Mouse (Mus musculus) limb, embryonic 11.5 days (tissue): ENCODE data around the gene Itgae. TPM values are rescaled to one million over a fixed set of nuclear protein-coding genes. Genes with fewer than 3 reads are reported as not detected.

Source experiments
- ATAC-seq: fragments of 200-750 bp; cut with Nextera tagmentation; 2 replicates; pipeline ENCODE4 v1.8.0; 2017; ENCODE audit warnings: low read depth; ENCODE audit not compliant: insufficient number of reproducible peaks, low FRiP score, low TSS enrichment
- DNase-seq: peaks from one replicate; pipeline ENCODE4 v3.0.0-alpha.2; 2015; ENCODE audit warnings: low spot score
- H3K27ac ChIP-seq: fragments of 300-500 bp; sonication (generic); replicated peaks from 2 replicates; pipeline ENCODE4 v1.5.1; 2014; ENCODE audit warnings: low read depth, mild to moderate bottlenecking, low read length
- H3K27me3 ChIP-seq: fragments of 300-500 bp; sonication (generic); 2 replicates; pipeline ENCODE4 v1.6.1; 2014; ENCODE audit warnings: mild to moderate bottlenecking, low read length, mixed read lengths; ENCODE audit not compliant: control insufficient read depth, insufficient read depth
- H3K36me3 ChIP-seq: fragments of 300-500 bp; sonication (generic); 2 replicates; pipeline ENCODE4 v1.6.1; 2014; ENCODE audit warnings: mild to moderate bottlenecking, low read length, moderate library complexity, mixed read lengths; ENCODE audit not compliant: control insufficient read depth, insufficient read depth
- H3K4me1 ChIP-seq: fragments of 300-500 bp; sonication (generic); 2 replicates; pipeline ENCODE4 v1.6.1; 2014; ENCODE audit warnings: low read length, mixed read lengths; ENCODE audit not compliant: control insufficient read depth, insufficient read depth
- H3K4me2 ChIP-seq: fragments of 300-500 bp; sonication (generic); 2 replicates; pipeline ENCODE4 v1.6.1; 2014; ENCODE audit warnings: low read depth, mild to moderate bottlenecking, moderate library complexity; ENCODE audit not compliant: severe bottlenecking
- H3K4me3 ChIP-seq: fragments of 300-500 bp; sonication (generic); 2 replicates; pipeline ENCODE4 v1.5.1; 2014; ENCODE audit warnings: low read depth, low read length
- H3K9ac ChIP-seq: fragments of 300-500 bp; sonication (generic); 2 replicates; pipeline ENCODE4 v1.6.1; 2014; ENCODE audit warnings: mild to moderate bottlenecking, low read length
- H3K9me3 ChIP-seq: fragments of 300-500 bp; sonication (generic); 2 replicates; pipeline ENCODE4 v1.6.1; 2016; ENCODE audit warnings: low read length; ENCODE audit not compliant: control insufficient read depth
- WGBS: fragments of 180-500 bp; shearing (Covaris S2); extraction: QIAGEN DNeasy Blood & Tissue Kit; methylation state at CpG from one replicate; pipeline ENCODE4 v1.1.7; 2014; 5-methylcytosine and 5-hydroxymethylcytosine counted together
- polyA plus RNA-seq: library from polyadenylated mRNA; unstranded; fragments of >200 nt; fragmentation: Nextera tagmentation; extraction: Ambion mirVana; gene quantifications from 2 replicates; pipeline ENCODE4 v1.2.1, GENCODE M21; 2014

The Itgae gene
- polyA plus RNA-seq, 1 experiment from 2014 or later, result 0.51 TPM

DNA sequence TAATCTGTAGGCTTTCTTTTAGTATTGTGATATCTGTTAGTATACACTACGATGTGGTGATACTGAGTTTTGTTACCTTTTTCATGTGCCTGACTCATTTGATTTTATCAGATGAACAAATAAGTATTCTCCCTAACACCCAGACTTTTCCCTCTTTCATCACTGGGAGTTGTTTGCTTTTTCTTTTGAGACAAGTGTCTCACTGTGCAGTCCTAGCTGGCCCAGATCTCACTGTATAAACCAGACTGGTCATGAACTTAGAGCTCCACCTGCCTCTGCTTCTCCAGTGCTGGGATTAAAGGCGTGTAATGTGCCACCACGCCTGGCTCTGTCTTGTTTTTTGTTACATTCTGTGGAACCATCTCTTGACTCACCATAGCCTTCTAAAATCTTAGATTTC is 30.8 kb upstream of the Itgae start:
- no peak overlapping the region for H3K27ac ChIP-seq
- DNase-seq, result no peak
- H3K9ac ChIP-seq, result no peak overlapping the region
- no peak for ATAC-seq
- H3K4me1 ChIP-seq, result no peaks in the 10 kb centered on the region
- peaks cover 3% of the 10 kb centered on the region; the same call in 1 of the 2 replicates for H3K36me3 ChIP-seq
- no peak overlapping the region for H3K4me2 ChIP-seq
- no peaks in the 10 kb centered on the region for H3K27me3 ChIP-seq
- WGBS, result 93% methylated on average over 3 of the region's 3 CpGs
- no peaks in the 10 kb centered on the region for H3K9me3 ChIP-seq
- no peak overlapping the region for H3K4me3 ChIP-seq

DNA sequence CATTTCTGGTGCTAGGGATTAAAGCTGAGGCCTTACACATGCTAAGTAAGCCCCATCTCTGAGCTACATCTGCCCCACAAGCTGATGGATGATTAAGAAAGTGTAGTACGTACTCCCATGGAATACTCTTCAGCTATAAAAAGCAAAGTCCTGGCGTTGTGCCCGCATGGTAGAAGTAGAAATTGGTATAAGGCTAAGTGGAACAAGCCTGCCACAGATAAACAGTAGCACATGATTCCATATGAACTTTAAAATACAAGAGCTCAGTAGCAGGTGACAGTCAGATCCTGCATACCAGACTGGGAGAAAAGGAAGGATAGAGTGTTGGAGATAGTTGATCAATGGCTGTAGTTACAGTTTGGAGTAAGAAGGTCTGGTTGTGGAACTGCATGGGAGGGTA is 29.0 kb upstream of the Itgae start:
- Histone ChIP-seq H3K36me3 (peaks cover 5% of the 10 kb centered on the region; the same call in 1 of the 2 replicates), H3K4me2 (no peak overlapping the region), H3K4me1 (no peaks in the 10 kb centered on the region), H3K9me3 (no peaks in the 10 kb centered on the region), H3K4me3 (no peak overlapping the region), H3K27me3 (no peaks in the 10 kb centered on the region), H3K27ac (no peak overlapping the region), H3K9ac (no peak overlapping the region)
- DNase-seq, result no peak
- 94% methylated on average over 3 of the region's 3 CpGs for WGBS
- no peak for ATAC-seq

DNA sequence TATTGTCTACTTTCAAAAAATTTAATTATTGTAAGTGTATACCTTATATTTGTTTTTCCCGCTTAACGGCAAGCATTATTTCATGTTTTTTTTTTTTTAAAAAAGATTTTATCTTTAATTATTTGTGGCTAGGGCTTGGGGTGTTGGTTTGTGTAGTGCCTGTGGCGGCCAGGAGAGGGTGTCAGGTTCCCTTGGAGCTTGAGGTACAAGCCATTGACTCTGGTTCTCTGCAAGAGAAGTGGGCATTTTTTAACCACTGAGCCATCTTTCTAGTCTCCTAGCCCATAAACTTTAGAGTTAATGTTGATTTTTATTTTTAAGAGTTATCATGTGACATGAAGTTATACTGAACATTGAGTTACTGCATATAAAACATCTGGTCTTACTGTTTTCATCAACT is 18.5 kb upstream of the Itgae start:
- Histone ChIP-seq H3K27me3 (no peaks in the 10 kb centered on the region), H3K27ac (no peak overlapping the region), H3K4me1 (no peaks in the 10 kb centered on the region), H3K4me2 (no peak overlapping the region), H3K9ac (no peak overlapping the region), H3K36me3 (peaks cover 9% of the 10 kb centered on the region), H3K9me3 (no peaks in the 10 kb centered on the region), H3K4me3 (no peak overlapping the region)
- 86% methylated on average over 3 of the region's 3 CpGs for WGBS
- ATAC-seq, result no peak
- peak; percentile 36 for DNase-seq

DNA sequence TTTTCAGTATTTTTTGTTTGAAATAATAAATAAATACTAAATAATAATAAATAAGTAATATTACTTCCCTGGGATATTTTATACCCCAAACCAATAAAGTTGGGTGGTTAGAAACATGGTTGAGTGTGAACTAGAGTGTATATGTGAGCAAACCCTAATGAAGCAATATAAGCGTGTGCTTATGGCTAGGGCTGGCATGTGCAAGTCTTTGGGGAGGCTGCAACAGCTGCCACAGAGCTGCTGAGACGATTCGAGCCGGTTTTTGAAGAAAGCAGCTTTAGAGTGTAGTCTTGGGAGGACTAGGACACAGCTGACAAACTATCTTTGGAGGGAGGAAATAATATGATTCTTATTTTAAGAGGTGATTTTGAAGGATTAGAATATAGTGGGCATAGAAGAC is 14.1 kb upstream of the Itgae start:
- no peak for DNase-seq
- Histone ChIP-seq H3K4me2 (no peak overlapping the region), H3K27me3 (no peaks in the 10 kb centered on the region), H3K4me3 (no peak overlapping the region), H3K9ac (no peak overlapping the region), H3K27ac (no peak overlapping the region), H3K36me3 (peaks cover 10% of the 10 kb centered on the region), H3K4me1 (no peaks in the 10 kb centered on the region), H3K9me3 (no peaks in the 10 kb centered on the region)
- 89% methylated on average over 4 of the region's 4 CpGs for WGBS
- no peak for ATAC-seq

DNA sequence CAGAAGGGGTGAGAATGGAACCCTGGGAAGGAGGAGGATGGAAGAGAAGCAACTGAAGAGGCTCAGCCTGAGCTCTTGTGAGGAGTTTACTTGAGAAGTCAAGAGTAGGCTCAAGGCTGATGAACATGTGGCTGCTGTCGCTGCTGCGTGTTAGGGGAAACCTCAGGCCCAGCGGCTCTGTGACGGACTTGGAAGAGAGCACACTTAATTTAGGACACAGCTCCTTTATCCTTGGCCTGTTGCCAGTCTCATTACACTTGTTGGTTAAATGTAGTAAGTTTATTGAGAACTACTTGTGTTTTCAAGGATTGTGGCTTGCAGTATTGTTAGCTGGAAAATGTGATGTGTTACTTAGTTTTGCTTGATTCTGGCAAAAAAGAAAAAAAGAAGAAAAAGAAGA is 13.7 kb upstream of the Itgae start:
- Histone ChIP-seq H3K9me3 (no peaks in the 10 kb centered on the region), H3K4me3 (no peak overlapping the region), H3K36me3 (peaks cover 10% of the 10 kb centered on the region), H3K4me1 (no peaks in the 10 kb centered on the region), H3K27ac (no peak overlapping the region), H3K4me2 (no peak overlapping the region), H3K27me3 (no peaks in the 10 kb centered on the region), H3K9ac (no peak overlapping the region)
- DNase-seq (no peak), ATAC-seq (no peak)
- WGBS, result 92% methylated on average over 4 of the region's 4 CpGs

DNA sequence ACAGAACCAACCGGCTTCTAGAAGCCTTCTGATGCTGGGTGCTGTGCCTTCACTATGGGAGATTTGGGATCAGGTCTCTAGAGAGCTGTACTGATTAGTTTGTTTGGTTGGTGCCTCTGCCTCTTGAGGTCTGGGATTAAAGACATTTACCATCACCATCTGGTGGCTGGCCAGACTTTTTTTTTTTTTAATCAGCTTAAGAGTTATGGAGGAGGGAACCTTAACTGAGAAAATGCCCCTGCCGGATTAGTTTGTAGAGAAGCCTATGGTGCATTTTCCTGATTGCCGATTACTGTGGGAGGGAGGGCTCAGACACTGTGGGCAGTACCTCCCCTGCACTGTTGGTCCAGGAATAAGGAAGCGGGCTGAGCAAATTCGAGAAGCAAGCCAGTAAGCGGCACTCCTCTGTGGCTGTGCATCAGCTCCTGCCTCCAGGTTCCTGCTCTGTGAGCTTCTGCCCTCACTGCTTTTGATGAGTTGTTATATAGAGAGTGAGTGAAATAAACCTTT is 13.1 kb upstream of the Itgae start:
- H3K27me3 ChIP-seq, result no peaks in the 10 kb centered on the region
- no peak overlapping the region for H3K4me2 ChIP-seq
- no peak overlapping the region for H3K4me3 ChIP-seq
- ATAC-seq (no peak), DNase-seq (no peak)
- 92% methylated on average over 6 of the region's 6 CpGs for WGBS
- H3K36me3 ChIP-seq, result peaks cover 10% of the 10 kb centered on the region
- H3K4me1 ChIP-seq, result no peaks in the 10 kb centered on the region
- no peaks in the 10 kb centered on the region for H3K9me3 ChIP-seq
- H3K27ac ChIP-seq, result no peak overlapping the region
- H3K9ac ChIP-seq, result no peak overlapping the region

DNA sequence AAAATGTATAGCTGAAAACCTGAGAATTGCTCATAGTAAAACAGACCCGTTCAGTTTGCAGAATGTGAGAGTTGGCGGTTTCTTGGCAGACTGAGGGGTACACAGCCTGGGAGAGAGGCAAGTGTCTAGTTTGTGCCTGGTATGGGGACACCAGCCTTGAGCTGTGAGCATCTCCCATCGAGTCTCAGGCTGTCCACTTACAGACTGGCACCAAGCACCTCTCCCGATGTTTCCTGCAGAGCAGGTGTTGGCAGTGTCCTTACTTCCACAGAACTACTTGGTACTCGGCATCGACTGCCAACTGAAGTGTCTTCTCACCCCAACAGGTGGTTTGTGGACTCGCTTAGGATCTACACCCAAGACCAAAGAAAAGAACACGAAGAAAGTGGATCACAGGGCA is 11.8 kb upstream of the Itgae start:
- 93% methylated on average over 8 of the region's 8 CpGs for WGBS
- ATAC-seq, result no peak

DNA sequence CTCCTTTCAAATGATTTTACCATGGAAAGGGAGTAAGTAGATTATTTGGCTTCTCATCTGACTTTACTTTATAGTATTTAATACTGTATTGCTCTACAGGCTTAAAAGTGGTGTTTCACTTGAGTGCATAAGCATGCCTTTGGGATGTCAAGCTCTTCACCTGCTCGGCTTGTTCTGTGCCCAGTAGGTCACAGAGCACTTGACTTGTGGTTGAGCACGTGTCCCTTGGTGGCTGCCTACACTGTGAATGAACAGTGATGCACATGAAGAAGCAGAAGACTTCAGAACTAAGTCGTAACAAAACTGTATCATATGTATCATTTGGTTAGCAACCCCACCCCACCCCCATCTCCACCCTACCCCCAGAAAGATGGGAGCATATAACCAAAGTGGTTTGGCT is 10.1 kb upstream of the Itgae start:
- Histone ChIP-seq H3K9me3 (no peaks in the 10 kb centered on the region), H3K36me3 (peaks cover 10% of the 10 kb centered on the region), H3K27me3 (no peaks in the 10 kb centered on the region), H3K4me2 (no peak overlapping the region), H3K27ac (no peak overlapping the region), H3K4me3 (no peak overlapping the region), H3K9ac (no peak overlapping the region), H3K4me1 (peaks cover 13% of the 10 kb centered on the region)
- DNase-seq (no peak), ATAC-seq (no peak)
- WGBS, result 93% methylated on average over 3 of the region's 3 CpGs

More for the DNA sequence above, 11.8 kb upstream of the Itgae start:
- H3K4me2 ChIP-seq, result no peak overlapping the region
- no peak for DNase-seq
- no peaks in the 10 kb centered on the region for H3K9me3 ChIP-seq
- H3K4me3 ChIP-seq, result no peak overlapping the region
- H3K4me1 ChIP-seq, result no peaks in the 10 kb centered on the region
- H3K36me3 ChIP-seq, result peaks cover 10% of the 10 kb centered on the region
- no peaks in the 10 kb centered on the region for H3K27me3 ChIP-seq
- no peak overlapping the region for H3K27ac ChIP-seq
- H3K9ac ChIP-seq, result no peak overlapping the region

DNA sequence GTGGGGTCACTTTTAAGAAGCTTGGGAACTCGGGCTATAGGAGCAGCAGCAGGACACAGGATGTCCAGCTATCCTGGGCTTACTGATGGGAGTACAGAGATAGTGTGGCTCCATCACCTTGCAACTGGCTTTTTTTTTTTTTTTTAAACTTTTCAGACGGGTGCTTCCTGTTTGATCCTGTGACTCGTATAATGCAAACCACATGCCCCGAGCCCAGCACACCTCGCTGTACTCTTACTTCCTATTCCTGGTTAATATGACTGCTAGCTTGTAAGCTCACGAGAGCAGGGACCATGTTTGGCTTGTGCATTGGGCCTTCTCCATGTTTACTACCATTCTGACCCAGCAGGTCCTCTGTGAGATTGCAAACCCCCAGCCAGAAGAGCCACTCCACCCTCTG is 6.1 kb upstream of the Itgae start:
- WGBS, result 26% methylated on average over 6 of the region's 6 CpGs
- DNase-seq (peak; percentile 58), ATAC-seq (no peak)
- Histone ChIP-seq H3K27ac (0 out of 2 replicates have a peak overlapping the region, but pooled peaks have one; percentile 55), H3K4me2 (no peak overlapping the region), H3K9ac (no peak overlapping the region), H3K36me3 (peaks cover 2% of the 10 kb centered on the region), H3K27me3 (no peaks in the 10 kb centered on the region), H3K9me3 (no peaks in the 10 kb centered on the region), H3K4me1 (peaks cover 18% of the 10 kb centered on the region), H3K4me3 (no peak overlapping the region)
